Mouse (Mus musculus) kidney, postnatal 0 days (tissue): Measurements from ENCODE around the gene Csrnp3. TPM values are rescaled to one million over a fixed set of nuclear protein-coding genes. Genes with fewer than 3 reads are reported as not detected.
"Not testable (repeated sequence)": the region's sequence is repeated elsewhere in the genome, so short reads cannot be mapped to it uniquely, and the experiment has no call there.

ENCODE experiments used
- ATAC-seq: fragments of 200-750 bp; cut with Nextera tagmentation; replicated peaks from 2 replicates; pipeline ENCODE4 v1.8.0; 2017; ENCODE audit warnings: low read depth, moderate number of reproducible peaks, moderate TSS enrichment, moderate library complexity; ENCODE audit not compliant: low FRiP score
- DNase-seq: peaks from one replicate; pipeline ENCODE4 v3.0.0-alpha.2; 2016; ENCODE audit warnings: low spot score
- H3K27ac ChIP-seq: fragments of 300-500 bp; sonication (generic); 2 replicates; pipeline ENCODE4 v1.5.1; 2014; ENCODE audit warnings: mild to moderate bottlenecking
- H3K27me3 ChIP-seq: fragments of 300-500 bp; sonication (generic); 2 replicates; pipeline ENCODE4 v1.6.1; 2014; ENCODE audit warnings: low read length, mixed read lengths; ENCODE audit not compliant: insufficient read depth
- H3K36me3 ChIP-seq: fragments of 300-500 bp; sonication (generic); 2 replicates; pipeline ENCODE4 v1.6.1; 2014; ENCODE audit warnings: low read length, mixed read lengths; ENCODE audit not compliant: insufficient read depth
- H3K4me1 ChIP-seq: fragments of 300-500 bp; sonication (generic); replicated peaks from 2 replicates; pipeline ENCODE4 v1.6.1; 2014; ENCODE audit warnings: antibody characterized with exemption, low read length, mixed read lengths; ENCODE audit not compliant: insufficient read depth
- H3K4me2 ChIP-seq: fragments of 300-500 bp; sonication (generic); 2 replicates; pipeline ENCODE4 v1.6.1; 2014; ENCODE audit warnings: mild to moderate bottlenecking, low read length, moderate library complexity, mixed read lengths
- H3K4me3 ChIP-seq: fragments of 300-500 bp; sonication (generic); replicated peaks from 2 replicates; pipeline ENCODE4 v1.5.1; 2014; ENCODE audit warnings: low read depth, low read length
- H3K9ac ChIP-seq: fragments of 300-500 bp; sonication (generic); 2 replicates; pipeline ENCODE4 v1.6.1; 2014; ENCODE audit warnings: low read depth, low read length
- H3K9me3 ChIP-seq: fragments of 300-500 bp; sonication (generic); replicated peaks from 2 replicates; pipeline ENCODE4 v1.6.1; 2016; ENCODE audit warnings: low read length, inconsistent platforms, mixed read lengths
- CTCF ChIP-seq: IDR thresholded peaks from 2 replicates; pipeline ENCODE4 v1.5.1; 2016; ENCODE audit warnings: antibody characterized with exemption, low read depth, mild to moderate bottlenecking, moderate library complexity
- WGBS: fragments of 180-500 bp; shearing (Covaris S2); extraction: QIAGEN DNeasy Blood & Tissue Kit; methylation state at CpG from one replicate; pipeline ENCODE4 v1.1.7; 2014; 5-methylcytosine and 5-hydroxymethylcytosine counted together
- polyA plus RNA-seq: library from polyadenylated mRNA; unstranded; fragments of >200 nt; fragmentation: Nextera tagmentation; extraction: Ambion mirVana; gene quantifications from 2 replicates; pipeline ENCODE4 v1.2.1, GENCODE M21; 2015

The Csrnp3 gene
- polyA plus RNA-seq: 1.2 and 1.5 TPM in 2 replicates

DNA sequence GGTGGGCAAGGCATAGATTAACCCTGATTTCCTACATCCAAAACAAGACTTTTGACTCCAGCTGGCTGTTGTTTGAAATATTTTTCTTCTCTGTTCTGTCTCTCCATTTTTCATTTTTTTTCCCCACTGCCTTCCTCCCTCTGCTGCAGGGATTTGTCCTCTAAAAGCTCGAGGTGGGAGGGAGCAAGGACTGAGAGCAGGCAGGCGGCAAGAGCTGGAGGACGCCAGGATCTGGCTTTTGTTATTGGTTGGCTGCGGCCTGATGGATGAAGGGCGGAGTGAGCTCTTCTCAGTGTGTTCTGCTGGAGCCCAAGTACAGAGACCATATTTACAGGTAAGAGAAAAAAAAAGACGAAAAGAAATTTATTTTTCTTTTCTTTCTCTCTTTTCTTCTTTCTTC, at the start of gene Csrnp3:
TSS of gene Csrnp3 (plus strand) at position 217 of the 400 bp plus-strand sequence.
- ATAC-seq (peak; percentile 69; the same call in 1 of the 2 replicates), DNase-seq (peak; percentile 89)
- Histone ChIP-seq H3K9me3 (no peaks in the 10 kb centered on the region), H3K27me3 (no peaks in the 10 kb centered on the region), H3K4me1 (no peaks in the 10 kb centered on the region), H3K9ac (peak within 1 kb of the TSS; percentile 24; the same call in 1 of the 2 replicates), H3K27ac (no peak within 1 kb of the TSS), H3K4me3 (peak within 1 kb of the TSS; percentile 37), H3K36me3 (no peaks in the 10 kb centered on the region), H3K4me2 (peak within 1 kb of the TSS; percentile 60)
- TF ChIP-seq CTCF: no peak
- WGBS: under 1% methylated on average over 6 of the region's 6 CpGs

DNA sequence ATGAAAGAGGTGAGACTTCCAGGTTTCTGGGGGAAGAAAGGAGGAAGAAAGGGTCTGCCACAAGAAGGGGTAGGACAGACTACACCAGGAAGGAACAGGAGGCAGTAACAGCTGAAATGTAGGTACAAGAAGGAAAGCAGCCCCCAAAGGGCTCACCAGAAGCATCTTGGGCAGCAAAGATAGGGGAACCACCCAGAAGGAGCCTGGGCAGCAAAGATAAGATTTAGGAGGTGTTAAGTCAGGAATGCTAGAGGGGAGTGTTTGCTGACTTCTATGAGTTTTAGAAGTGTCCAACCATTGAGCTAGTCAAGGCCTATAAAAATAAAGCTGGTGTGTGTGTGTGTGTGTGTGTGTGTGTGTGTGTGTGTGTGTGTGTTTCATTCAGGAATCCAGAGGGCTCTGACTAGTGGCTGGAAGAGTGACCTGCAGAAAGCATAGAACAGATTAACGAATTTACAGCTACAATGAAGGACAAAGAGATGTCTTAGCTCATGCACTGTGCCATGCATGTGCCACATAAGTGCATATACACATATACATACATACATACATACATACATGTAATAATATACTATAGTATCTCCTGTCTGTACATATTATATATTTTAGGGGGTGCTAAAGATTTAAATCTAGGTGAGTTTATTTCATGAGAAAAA, 44.4 kb upstream of the Csrnp3 start:
- TF ChIP-seq CTCF: no peak
- no peak for ATAC-seq
- Histone ChIP-seq H3K9me3 (no peaks in the 10 kb centered on the region), H3K4me3 (no peak overlapping the region), H3K27me3 (no peaks in the 10 kb centered on the region), H3K36me3 (no peaks in the 10 kb centered on the region), H3K9ac (no peak overlapping the region), H3K4me2 (no peak overlapping the region), H3K27ac (no peak overlapping the region), H3K4me1 (no peaks in the 10 kb centered on the region)
- DNase-seq: no peak
- WGBS: 75% methylated on average over 1 of the region's 1 CpGs

DNA sequence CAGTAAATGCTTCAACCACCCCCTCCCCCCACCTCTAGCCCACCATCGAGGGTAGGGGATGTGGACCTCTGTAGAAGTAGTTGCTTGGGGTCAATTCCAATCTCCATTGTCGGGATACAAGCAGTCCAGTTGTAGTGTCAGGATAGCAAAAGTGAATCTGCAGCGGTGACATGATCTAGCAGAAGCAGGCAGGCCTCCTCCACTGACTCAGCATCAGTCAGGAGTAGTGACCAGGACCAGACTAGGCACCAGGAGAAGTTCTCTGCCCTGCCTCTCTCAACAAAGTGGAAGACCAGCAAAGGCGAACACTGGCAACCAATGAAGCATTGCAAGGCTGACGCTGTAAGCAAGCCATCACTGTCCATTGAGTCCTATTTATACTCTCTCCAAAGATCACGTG, 39.0 kb upstream of the Csrnp3 start:
- no peaks in the 10 kb centered on the region for H3K36me3 ChIP-seq
- H3K4me1 ChIP-seq: no peaks in the 10 kb centered on the region
- no peaks in the 10 kb centered on the region for H3K9me3 ChIP-seq
- no peak overlapping the region for H3K4me2 ChIP-seq
- H3K4me3 ChIP-seq: no peak overlapping the region
- DNase-seq (no peak), ATAC-seq (no peak)
- H3K9ac ChIP-seq: no peak overlapping the region
- no peaks in the 10 kb centered on the region for H3K27me3 ChIP-seq
- WGBS: 88% methylated on average over 6 of the region's 6 CpGs
- H3K27ac ChIP-seq: no peak overlapping the region
- no peak for TF ChIP-seq CTCF

DNA sequence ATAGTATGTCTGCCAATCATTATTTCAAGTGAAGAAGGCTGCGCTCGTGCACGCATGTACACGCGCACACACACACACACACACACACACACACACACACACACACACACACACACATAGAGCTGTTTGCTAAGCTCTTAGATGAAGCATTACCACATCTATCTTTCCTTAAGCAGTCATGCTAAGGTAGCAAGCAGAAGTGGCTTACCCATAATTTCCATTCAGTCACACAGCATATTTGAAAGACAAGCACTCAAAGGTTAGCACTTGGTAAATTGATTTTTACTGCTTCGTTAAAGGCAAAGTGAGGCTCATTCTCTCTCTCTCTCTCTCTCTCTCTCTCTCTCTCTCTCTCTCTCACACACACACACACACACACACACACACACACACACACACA, 34.4 kb upstream of the Csrnp3 start:
- H3K27ac ChIP-seq, H3K9me3 ChIP-seq, ATAC-seq, H3K27me3 ChIP-seq, H3K9ac ChIP-seq, DNase-seq, H3K4me1 ChIP-seq, H3K4me3 ChIP-seq, H3K36me3 ChIP-seq, H3K4me2 ChIP-seq: not testable (repeated sequence)
- WGBS: 90% methylated on average over 6 of the region's 6 CpGs

DNA sequence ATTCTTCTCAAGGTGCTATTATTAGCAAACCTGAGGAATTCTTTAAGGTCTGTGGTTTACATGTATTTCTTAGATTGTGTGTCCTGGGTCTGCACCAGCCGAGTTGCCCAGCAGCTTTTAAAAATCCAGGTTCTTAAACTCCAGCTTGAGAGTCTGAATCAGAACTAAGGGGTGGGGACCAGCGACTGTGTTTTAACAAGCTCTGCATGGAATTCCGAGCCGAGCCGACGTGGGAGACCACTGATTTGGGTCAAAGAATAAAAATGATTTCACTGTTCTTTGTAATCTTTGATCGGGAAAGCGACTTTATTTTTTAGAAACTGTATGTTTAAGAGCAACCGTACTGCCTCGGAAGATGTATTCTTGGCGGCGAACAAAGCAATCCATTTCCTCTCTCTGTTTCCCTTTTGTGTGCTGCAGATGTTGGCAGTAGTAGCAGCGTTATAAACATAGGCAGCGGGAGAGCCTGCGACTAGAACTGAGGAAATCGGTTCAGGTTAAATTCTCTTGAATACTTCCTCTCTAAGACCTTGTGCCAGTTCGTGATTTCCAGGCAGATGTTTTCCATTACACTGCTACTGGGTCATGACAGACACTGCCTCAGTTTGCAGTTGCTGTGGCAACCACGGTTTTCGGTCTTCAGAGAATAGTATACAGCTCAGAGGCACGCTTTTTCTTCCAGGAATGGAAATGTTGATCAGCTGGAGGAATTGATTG, 27.3 kb upstream of the Csrnp3 start:
- no peaks in the 10 kb centered on the region for H3K9me3 ChIP-seq
- ATAC-seq (peak; percentile 65), DNase-seq (peak; percentile 69)
- H3K9ac ChIP-seq: no peak overlapping the region
- TF ChIP-seq CTCF: no peak
- no peaks in the 10 kb centered on the region for H3K27me3 ChIP-seq
- no peaks in the 10 kb centered on the region for H3K36me3 ChIP-seq
- peak overlapping the region; percentile 9; the same call in 1 of the 2 replicates for H3K4me3 ChIP-seq
- H3K4me2 ChIP-seq: peak overlapping the region; percentile 50
- no peak overlapping the region for H3K27ac ChIP-seq
- 34% methylated on average over 20 of the region's 20 CpGs for WGBS
- no peaks in the 10 kb centered on the region for H3K4me1 ChIP-seq

DNA sequence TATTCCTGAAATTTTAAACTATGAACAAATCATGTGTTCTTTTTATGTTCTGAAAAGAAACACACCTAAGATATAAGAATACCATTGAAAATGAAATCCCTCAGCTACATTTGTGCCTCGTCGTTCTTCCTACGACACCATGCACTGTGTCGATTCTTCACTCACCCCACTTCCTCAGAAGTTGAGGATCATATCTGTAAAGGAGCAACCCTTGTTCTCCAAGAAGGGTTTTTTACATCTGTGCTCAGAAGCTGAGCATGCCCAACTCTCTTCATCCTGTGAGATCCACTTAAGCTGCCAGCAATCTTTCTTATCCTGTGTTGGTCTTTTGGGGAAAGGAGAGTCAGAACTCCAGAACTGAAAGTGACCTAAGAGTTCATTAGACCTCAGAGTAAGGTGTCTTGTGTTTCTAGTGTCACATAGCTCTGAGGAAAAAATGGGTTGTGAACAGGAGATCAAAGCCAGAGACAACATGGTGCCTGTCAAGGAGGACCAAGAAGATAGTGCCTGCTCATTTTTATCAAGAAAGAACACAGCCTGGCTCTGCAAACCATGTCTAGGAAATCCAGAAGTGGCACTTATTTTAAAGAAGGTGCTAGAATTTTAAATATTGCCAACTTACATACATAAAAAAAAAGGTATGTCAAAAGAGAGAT, 25.3 kb upstream of the Csrnp3 start:
- Histone ChIP-seq H3K4me2 (no peak overlapping the region), H3K9ac (no peak overlapping the region), H3K9me3 (no peaks in the 10 kb centered on the region), H3K36me3 (no peaks in the 10 kb centered on the region), H3K4me1 (no peaks in the 10 kb centered on the region), H3K27me3 (no peaks in the 10 kb centered on the region), H3K4me3 (no peak overlapping the region), H3K27ac (no peak overlapping the region)
- ATAC-seq (no peak), DNase-seq (no peak)
- no peak for TF ChIP-seq CTCF
- WGBS: 86% methylated on average over 4 of the region's 4 CpGs
